Mouse (Mus musculus) telencephalon, adult 2 months (tissue): ENCODE measurements at regions not wholly inside any gene's neighbourhood (a gene's known extent, or its start where the extent isn't known, plus 50 kb on each side); places are given as distances from the start of the nearest gene placed in this dataset.
"Not testable (repeated sequence)": the region's sequence is repeated elsewhere in the genome, so short reads cannot be mapped to it uniquely, and the experiment has no call there.

Experiments used
- DNase-seq: peaks from one replicate; pipeline ENCODE4 v3.0.0-alpha.2; 2011; ENCODE audit warnings: low read depth, low spot score

DNA sequence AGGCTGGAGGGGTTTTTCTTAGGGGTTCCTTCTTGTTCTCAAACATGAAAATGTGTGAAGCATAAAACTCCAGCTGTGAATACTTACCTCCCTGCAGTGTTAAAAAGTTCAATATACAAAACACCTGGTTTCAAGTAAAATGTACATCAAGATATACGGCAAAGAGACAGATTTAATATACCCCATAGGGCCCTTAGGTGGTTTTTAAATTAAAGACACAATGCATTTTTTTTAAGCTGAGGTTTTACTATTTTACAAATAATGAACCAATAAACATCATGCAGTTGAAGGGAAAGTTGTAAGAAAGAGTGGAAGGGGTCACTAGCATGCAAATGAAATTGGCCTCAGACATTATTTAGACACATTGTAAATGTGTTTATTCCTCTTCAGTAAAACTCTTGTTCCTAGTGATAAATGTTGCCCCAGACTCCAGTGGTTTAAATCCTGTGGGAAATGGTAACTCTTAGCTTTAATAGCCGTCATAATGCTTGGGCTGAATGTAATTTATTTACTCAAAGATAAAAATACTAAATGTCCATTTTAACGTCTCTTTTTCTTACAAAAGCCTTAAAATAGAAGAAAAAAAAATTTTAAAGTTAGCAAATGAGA, 1337.9 kb downstream of the Efnb2 start:
- DNase-seq: no peak

GRCm38 (mm10) chr8:7322376-7323066, 1338.5 kb downstream of the Efnb2 start:
- DNase-seq: no peak

DNA sequence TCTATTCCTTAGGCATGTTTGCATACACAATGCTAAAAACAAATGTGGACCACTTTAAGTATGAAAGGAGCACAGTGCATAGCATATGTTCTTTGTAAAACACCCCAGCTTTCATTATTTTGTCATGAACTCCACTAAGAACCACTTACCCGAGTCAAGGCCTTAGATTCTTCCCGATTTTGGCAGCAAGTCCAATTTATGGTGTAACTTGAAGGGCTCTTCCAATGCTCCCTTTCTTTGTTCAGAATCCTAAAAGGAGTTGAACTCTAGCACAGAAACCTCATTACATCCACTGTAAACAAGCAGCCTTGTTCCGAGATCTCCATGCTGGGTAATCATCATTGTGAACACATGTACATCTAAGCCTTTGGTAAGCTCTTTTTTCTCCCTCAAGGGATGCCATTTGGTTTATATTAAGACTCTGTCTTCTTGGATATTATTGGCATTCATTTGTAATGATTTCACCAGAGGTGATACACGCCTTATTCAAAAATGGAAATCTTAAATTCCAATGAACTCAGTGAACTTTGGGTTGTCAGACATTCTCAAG, 1344.2 kb downstream of the Efnb2 start:
- no peak for DNase-seq

GRCm38 (mm10) chr8:7309239-7309638, 1351.8 kb downstream of the Efnb2 start:
- no peak for DNase-seq

DNA sequence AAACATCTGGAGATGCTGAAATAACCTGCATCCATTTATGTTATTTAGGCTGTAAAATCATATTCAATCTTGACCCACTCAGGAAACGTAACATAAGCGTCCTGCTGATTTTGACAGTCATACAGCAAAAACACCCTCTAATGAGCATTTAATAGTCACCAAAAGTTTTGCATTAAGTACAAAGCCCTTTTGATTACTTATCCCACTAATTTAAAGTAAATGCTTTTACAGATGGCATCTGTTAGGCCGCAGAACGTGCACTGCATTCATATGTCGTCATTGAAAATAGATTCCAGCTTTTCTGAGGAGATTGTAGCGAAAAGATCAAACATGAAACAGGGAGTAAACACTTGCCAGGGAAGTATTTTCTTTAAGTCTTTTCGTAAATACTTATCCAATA, 1371.7 kb downstream of the Efnb2 start:
- DNase-seq: no peak

DNA sequence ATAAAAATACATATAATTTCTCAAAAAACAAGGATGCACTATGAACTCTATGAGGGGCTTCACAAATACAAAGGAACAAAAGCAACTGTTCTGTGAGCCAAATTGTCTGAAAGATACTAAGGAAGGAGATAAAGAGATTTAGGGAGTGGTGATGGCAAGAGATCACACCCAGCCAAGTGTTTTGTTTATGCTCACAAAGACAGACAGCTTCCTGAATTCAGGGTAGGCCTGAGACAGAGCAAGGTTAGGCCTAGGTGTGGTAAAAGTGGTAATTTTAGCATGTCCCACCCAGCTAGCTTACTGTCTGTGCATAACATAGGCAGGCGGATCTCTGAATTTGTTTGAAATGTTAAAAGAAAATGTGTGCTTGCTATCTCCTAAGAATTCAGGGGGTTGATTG, 1374.5 kb downstream of the Efnb2 start:
- no peak for DNase-seq

- no peak for DNase-seq
These were observed 1393.6 kb downstream of the Efnb2 start for GRCm38 (mm10) chr8:7267406-7267805.

GRCm38 (mm10) chr8:7254336-7254735, 1406.7 kb downstream of the Efnb2 start:
- not testable (repeated sequence) for DNase-seq

GRCm38 (mm10) chr8:7240321-7240720, 1420.7 kb downstream of the Efnb2 start:
- peak; percentile 55 for DNase-seq

DNA sequence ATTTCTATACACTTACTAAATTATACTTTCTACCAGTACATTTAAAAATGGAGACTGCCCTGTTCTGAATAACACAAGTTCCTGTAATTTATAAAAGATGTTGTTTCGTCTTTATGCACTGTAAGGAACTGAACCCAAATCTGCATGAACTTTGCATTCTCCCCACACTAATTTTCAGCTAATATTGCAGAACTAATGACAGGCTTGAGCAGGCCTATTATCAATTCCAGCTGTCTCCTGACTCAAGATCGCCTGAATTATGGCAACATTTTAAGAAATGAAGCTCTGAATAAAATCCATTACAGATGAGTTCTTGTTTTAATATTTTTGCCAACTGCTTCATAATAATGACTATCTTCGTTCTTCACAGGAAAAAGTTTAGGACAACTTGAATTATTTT, 1427.0 kb downstream of the Efnb2 start:
- DNase-seq: no peak

GRCm38 (mm10) chr8:7219300-7219699, 1441.7 kb downstream of the Efnb2 start:
- no peak for DNase-seq

DNA sequence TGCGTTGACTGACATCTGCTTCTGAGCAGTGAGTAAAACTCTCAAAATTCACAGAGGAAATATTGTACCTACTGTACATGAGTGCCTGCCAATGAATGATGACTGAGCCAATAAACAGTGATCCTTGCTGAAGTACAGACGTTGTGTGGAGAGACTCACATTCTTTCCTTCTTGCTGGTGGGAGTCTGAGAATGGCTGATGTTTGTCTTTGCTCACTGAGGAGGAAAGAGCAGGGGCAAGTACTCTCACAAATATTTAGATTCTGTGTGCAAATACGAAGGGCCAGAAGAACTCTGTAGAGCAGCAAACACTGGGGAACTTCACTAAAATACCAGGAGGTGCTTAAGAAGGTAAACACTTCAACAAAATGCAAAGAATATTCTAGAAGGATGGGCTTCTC, 1453.9 kb downstream of the Efnb2 start:
- DNase-seq: no peak

GRCm38 (mm10) chr8:7206596-7206995, 1454.4 kb downstream of the Efnb2 start:
- peak; percentile 71 for DNase-seq

DNA sequence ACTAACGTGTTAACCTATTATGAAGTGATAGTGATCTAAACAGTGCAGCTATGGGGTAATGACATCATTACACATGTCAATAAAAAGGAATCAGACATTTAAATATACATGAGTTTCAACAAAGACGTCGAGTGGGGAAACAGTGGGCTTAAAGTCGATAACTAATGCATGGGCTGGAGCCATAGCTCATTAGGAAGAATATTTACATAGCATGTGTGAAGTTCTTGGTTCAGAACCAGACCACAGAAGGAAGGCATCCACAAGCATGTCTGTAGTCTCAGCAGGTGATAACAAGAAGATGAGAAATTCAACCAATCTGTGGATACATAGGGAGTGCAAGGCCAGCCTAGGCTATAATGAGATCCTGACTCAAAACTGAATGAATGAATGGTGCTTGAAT, 1456.0 kb downstream of the Efnb2 start:
- no peak for DNase-seq

GRCm38 (mm10) chr8:7190726-7191125, 1470.3 kb downstream of the Efnb2 start:
- no peak for DNase-seq

DNA sequence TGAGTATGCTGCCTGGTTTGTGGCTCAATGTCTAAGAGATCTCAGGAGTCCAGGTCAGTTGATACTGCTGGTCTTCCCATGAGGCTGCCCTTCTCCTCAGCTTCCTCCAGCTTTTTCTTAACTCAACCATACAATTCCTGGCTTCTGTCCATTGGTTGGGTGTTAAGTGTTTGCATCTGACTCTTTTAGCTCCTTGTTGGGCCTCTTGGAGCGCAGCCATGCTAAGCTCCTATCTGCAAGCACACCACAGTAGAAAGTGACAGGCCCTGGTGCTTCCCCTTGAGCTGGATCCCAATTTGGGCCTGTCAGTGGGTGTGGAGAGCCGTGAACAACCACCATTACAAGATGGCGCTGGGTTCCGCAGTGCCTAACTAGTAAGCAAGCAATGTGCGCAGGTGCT, 1497.7 kb downstream of the Efnb2 start:
- DNase-seq: no peak

DNA sequence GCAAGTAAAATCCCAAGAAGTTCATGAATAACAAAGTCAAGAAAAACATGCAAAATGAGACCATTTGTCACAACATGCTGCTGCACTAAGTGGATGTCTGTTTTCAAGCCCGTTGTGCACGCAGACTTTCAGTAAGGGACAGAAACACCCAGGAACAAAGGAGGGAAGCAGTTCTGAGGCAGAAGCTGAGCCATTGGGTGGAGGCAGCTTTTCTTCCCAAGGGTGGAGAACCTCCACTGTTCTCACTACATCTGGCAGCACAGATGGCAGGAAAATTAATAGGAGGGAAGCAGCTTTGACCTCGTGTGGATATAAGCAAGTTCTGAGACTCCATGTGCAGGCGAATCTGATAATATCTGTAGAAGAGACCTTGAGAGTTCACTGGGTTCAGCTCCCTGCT, 1529.3 kb downstream of the Efnb2 start:
- no peak for DNase-seq

DNA sequence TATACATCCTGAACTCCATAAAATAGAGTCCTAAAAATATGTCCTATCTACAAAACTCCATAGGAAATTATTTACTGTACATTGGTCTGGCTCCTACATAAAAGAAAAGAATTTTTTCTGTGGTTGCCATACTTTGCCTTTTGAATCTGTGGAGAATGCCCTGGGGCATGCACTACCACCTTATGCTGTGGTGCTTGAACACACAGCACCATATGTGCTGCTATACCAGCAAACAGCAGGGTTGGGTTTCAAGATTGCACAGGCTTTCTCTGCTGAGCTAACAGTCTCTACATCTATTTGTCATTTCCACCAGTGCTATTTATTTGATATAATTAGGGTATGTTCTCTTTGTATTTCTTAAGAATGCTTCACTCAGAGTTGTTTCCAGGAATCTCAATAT, 1552.2 kb downstream of the Efnb2 start:
- no peak for DNase-seq

DNA sequence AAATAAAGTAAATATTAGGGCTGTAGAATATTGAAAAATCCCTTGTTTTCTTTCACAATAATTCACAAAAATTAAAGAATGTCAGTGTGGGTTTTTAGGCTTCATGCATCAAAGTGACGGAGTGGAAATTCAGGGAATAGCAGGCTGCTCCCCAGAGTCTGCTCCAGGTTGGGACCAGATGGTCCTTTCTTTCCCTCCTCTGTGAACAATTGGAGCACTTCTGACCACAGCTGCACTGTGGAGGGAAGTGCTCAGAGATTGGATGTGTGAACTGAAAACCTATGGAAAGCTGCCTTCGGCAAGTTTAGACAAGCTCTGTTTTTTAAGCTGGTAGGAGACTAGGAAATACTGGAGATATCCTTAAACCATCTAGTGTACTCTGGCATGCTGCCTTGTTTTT, 1563.5 kb downstream of the Efnb2 start:
- DNase-seq: peak; percentile 11

DNA sequence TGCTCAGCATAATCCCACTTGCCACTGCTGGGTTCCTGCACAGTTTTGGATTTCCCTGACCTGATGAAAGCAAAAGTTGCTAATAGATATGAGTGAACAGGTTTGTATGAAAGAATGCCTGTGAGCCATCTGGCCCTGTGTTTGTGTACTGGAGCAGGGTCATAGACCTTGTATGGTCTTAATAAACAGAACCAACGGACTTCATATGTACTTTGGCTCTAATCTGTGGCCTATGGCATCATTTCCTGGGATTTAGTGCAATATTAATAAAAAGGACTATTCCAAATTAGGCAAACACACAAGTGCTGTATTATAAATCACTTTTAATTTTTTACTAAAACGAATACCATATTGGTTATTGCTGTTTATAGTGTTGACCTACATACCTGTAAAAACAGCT, 1568.2 kb downstream of the Efnb2 start:
- DNase-seq: no peak

GRCm38 (mm10) chr8:7088123-7088522, 1572.9 kb downstream of the Efnb2 start:
- DNase-seq: no peak

- DNase-seq: no peak
These were observed 1600.8 kb downstream of the Efnb2 start for GRCm38 (mm10) chr8:7060255-7060656.

DNA sequence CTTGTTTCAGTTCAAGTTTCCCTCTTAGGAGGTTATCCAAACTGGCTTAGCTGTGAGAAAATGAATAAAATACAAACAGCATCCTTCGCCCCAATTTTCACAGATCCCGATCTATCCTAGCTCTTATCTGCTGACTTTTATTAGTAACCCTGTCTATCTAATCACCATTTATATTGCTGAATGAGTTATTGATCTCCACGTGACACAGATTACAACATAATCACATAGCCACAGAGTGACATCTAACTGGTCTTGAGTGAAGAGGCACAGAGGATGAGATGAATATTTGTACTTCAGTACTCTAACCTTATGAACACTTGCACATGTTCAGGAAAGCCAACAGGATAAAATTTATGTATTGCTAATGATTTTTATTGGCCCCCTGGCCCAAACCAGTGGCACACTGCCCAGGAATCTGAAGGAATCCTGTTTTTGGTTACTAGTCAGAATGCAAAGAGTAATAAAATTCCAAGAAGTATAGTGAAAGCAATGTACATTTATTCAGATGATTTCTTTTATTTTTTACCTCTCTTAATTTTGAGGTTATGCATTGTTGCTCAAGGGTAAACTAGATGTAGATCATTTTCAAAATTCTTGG, 1634.7 kb downstream of the Efnb2 start:
- DNase-seq: no peak
